8 mouse cellular contexts compared by ENCODE assay signal in the genomic region with DNA sequence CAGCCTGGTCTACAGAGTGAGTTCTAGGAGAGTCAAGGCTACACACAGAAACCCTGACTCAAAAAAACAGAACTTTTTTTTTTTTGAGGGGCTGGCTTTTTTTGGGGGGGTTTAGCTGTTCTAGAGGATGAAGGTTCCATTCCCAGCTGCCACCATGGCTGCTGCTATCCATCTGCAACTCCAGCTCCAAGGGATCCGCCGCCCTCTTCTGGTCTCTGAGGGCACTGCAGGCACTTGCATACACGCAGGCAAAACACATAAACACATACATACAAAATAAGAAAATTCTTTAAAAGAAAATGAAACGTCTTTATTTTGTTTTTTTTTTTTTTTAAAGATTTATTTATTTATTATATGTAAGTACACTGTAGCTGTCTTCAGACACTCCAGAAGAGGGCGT. TPM values are rescaled to one million over a fixed set of nuclear protein-coding genes. Genes with fewer than 3 reads are reported as not detected.
A peak's percentile ranks its signal among the peaks of the same experiment; 100 is the strongest.
DNase-seq lines count a peak whose midpoint lies in the region; ATAC-seq lines count a peak whose summit lies in the region.

No protein-coding gene starts in this region.

- no peak for ATAC-seq in CD4-positive, CD25-positive, alpha-beta regulatory T cell, adult 4 months
- peak; percentile 77 for ATAC-seq in erythroid progenitor cell, adult 5-6 weeks (replicated peaks; ENCODE audit: low FRiP score, poor library complexity, severe bottlenecking)

- DNase-seq in CD4-positive, CD25-positive, alpha-beta regulatory T cell, adult 2 months (ENCODE audit: low read depth, low spot score) = peak; percentile 72
- DNase-seq in layer of hippocampus, adult 11-12 months (ENCODE audit: low spot score) = peak; percentile 47
- DNase-seq in layer of hippocampus, adult 9-11 months = no peak
- DNase-seq in T-cell, adult 2 months (ENCODE audit: low spot score) = peak; percentile 56
- DNase-seq in lung, postnatal 14 days = peak; percentile 83
- peak; percentile 30 to 41 for DNase-seq in thymus, adult 18-20 months

RNA-seq across cellular contexts. Expression of gene Eif4h, which starts 11.6 kb away (rescaled TPM):
- 10 to 100 TPM; 94.2 to 96.9 TPM for polyA plus RNA-seq in CD4-positive, CD25-positive, alpha-beta regulatory T cell, adult 4 months (2017; shearing (Covaris generic))
- 105 and 157 TPM in 2 replicates for total RNA-seq in erythroid progenitor cell, adult 5-6 weeks (2015; ENCODE audit: low replicate concordance)
- 150 and 178 TPM in 2 replicates for total RNA-seq in erythroid progenitor cell, adult 5-6 weeks (2017; ENCODE audit: low replicate concordance)

RNA-seq across cellular contexts. Expression of gene Lat2, which starts 36.1 kb away (rescaled TPM):
- polyA plus RNA-seq in CD4-positive, CD25-positive, alpha-beta regulatory T cell, adult 4 months (2017; shearing (Covaris generic)) = 10 to 100 TPM in 1 of 2 experiments, 1 to 10 TPM in 1; 6.2 to 15.8 TPM
- total RNA-seq in erythroid progenitor cell, adult 5-6 weeks (2015; ENCODE audit: low replicate concordance) = 4.2 and 9.4 TPM in 2 replicates
- 4.0 and 14.3 TPM in 2 replicates for total RNA-seq in erythroid progenitor cell, adult 5-6 weeks (2017; ENCODE audit: low replicate concordance)

RNA-seq across cellular contexts. Expression of gene Limk1, which starts 37.5 kb away (rescaled TPM):
- 1 to 10 TPM; 3.8 to 6.9 TPM for polyA plus RNA-seq in CD4-positive, CD25-positive, alpha-beta regulatory T cell, adult 4 months (2017; shearing (Covaris generic))
- 0.42 and 1.8 TPM in 2 replicates for total RNA-seq in erythroid progenitor cell, adult 5-6 weeks (2015; ENCODE audit: low replicate concordance)
- total RNA-seq in erythroid progenitor cell, adult 5-6 weeks (2017; ENCODE audit: low replicate concordance) = 0.64 and 0.76 TPM in 2 replicates
